Mouse (Mus musculus): ENCODE measurements around the gene 4930519G04Rik. TPM values are rescaled to one million over a fixed set of nuclear protein-coding genes. Genes with fewer than 3 reads are reported as not detected.

The 4930519G04Rik gene
- under 1 TPM in 1 of 2 experiments, not detected in 1; 0.22 TPM for polyA plus RNA-seq (2017; shearing (Covaris generic))

GRCm38 (mm10) chr5:114853364-114853763, at the start of gene 4930519G04Rik:
TSS of gene 4930519G04Rik (plus strand) at chr5:114853664.

DNA sequence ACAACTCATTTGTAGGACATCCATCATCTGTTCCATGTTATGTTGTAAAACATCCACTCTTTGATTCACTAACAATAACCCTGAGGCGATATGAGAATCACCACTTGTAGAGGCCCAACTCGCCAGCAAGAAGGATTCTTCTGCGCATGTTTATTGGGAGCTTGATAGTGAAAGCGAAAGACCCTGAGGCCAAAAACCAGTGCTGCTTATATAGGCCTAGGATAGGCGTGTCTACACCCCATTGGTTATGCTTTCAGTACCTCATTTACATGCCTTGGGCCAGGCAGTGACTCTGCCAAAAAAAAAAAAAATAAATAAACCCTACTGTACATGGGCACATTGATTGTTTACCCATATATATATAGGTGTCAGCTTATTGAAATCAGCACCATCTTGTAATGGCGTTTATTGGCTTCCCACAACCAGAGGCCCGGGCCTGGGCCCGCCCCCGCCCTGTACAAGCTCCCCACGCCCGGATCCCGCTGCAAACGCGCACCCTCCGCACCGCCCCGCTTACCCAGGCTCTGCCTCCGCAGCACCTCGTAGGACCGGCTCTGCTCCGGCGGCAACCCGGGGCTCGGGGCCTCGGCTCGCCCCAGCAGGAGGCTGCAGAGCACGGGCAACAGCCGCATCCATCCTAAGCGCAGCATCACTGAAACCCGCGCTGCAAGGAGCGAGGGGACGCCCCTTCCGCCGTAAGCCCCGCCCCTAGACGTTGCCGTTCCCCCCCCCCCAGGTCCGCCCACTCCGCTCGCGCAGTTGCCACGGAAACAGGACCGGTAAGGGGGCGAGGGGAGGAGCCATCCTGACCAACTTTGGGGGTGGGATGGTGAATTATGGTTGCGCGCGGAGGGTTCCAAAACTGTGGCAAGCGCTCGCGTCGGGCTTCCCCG, 30.4 kb upstream of the 4930519G04Rik start, which contains the start of gene 1500011B03Rik:
1500011B03Rik (minus strand) TSS at position 673 of the 893 bp plus-strand sequence.

DNA sequence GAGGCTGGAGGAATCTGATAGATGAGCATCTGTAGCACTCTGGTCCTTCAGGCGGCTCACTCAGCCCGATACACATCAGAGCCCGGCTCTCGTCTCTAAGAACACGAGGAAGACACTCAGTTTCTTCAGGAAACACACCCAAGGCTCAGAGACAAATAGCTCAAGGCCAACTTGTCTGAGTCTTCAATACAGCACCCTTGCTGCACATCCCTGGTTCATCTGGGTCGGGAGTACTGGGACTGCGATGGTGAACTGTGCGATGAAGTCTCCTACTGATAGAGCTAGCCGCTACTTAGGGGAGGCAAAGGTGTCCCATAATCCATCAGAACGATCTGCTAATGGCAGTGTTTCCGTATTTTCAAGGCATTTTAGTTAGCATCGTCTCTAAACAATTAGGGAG, 5.1 kb downstream of the 4930519G04Rik start, which contains the start of gene Gm9936:
Gm9936 (minus strand) TSS at position 101 of the 400 bp plus-strand sequence.

DNA sequence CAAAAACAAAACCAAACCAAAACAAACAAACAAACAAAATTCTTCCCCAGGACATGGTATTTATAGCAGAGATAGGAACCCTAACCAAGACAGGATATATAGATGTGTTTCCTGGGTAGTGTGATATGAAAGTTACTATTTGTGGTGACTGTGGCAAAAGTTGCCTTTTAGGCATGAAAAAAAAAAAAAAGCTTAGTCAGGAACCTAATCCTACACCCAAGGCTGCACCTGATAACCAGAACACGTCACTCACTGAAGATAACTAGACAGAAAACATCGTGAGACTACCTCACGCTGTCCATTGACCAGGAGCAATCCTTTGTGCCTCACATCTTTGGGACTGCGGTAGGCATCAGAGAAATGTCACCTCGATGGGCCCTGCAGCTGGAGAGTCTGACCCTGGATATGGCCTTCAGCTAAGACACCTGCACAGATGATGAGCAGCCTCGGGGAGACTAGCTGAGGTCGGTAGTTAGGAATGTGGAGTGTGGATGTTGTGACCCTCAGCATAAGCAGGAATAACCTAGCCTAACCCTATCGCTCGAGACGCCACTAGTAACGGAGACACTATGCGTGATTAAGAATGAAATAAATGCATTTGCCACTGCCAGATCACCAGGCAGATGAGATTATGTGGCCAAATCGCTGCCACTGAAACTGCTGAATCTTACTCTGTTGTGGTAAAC, 43.4 kb downstream of the 4930519G04Rik start, which contains the start of gene Oasl2:
Oasl2 (plus strand) TSS at position 249 of the 686 bp plus-strand sequence.

GRCm38 (mm10) chr5:114922998-114923473, 69.6 kb downstream of the 4930519G04Rik start, which contains the start of gene Oasl1:
TSS of gene Oasl1 (plus strand) at chr5:114923240.

Other genes starting within 250 kb of the 4930519G04Rik start
- 1 to 10 TPM in 1 of 2 experiments, under 1 TPM in 1; 0.29 to 1.4 TPM for gene Trpv4, start 195.2 kb upstream of the 4930519G04Rik start, polyA plus RNA-seq (2017; shearing (Covaris generic))
- 100 to 1,000 TPM; 275 to 392 TPM for gene Gltp, start 162.7 kb upstream of the 4930519G04Rik start, polyA plus RNA-seq (2017; shearing (Covaris generic))
- gene Tchp, start 145.9 kb upstream of the 4930519G04Rik start, polyA plus RNA-seq (2017; shearing (Covaris generic)), result 10 to 100 TPM; 14.8 to 20.0 TPM
- 100 to 1,000 TPM; 115 to 179 TPM for gene Ankrd13a, start 79.0 kb upstream of the 4930519G04Rik start, polyA plus RNA-seq (2017; shearing (Covaris generic))
- 100 to 1,000 TPM; 122 to 142 TPM for gene Git2, start 78.1 kb upstream of the 4930519G04Rik start, polyA plus RNA-seq (2017; shearing (Covaris generic))
- gene 1500011B03Rik, start 30.2 kb upstream of the 4930519G04Rik start, polyA plus RNA-seq (2017; shearing (Covaris generic)), result 100 to 1,000 TPM in 1 of 2 experiments, 10 to 100 TPM in 1; 75.6 to 188 TPM
- gene Gm9936, start 5.0 kb downstream of the 4930519G04Rik start, polyA plus RNA-seq (2017; shearing (Covaris generic)), result under 1 TPM in 1 of 2 experiments, not detected in 1; 0.48 TPM
- gene Oasl2, start 43.3 kb downstream of the 4930519G04Rik start, polyA plus RNA-seq (2017; shearing (Covaris generic)), result 10 to 100 TPM; 14.1 to 19.6 TPM
- 1 to 10 TPM; 1.9 to 6.5 TPM for gene Oasl1, start 69.6 kb downstream of the 4930519G04Rik start, polyA plus RNA-seq (2017; shearing (Covaris generic))
- gene 2210016L21Rik, start 88.5 kb downstream of the 4930519G04Rik start, polyA plus RNA-seq (2017; shearing (Covaris generic)), result 10 to 100 TPM; 44.6 to 56.6 TPM
- under 1 TPM; 0.05 to 0.06 TPM for gene Hnf1a, start 117.4 kb downstream of the 4930519G04Rik start, polyA plus RNA-seq (2017; shearing (Covaris generic))
- 10 to 100 TPM; 55.5 to 58.1 TPM for gene Sppl3, start 157.5 kb downstream of the 4930519G04Rik start, polyA plus RNA-seq (2017; shearing (Covaris generic))
- gene Gm10401, start 244.6 kb downstream of the 4930519G04Rik start, polyA plus RNA-seq (2017; shearing (Covaris generic)), result not detected

Data from activated CD4-positive, CD25-positive, alpha-beta regulatory T cell (primary cell).